Mouse (Mus musculus): Measurements from ENCODE around the gene Acvr1b. TPM values are rescaled to one million over a fixed set of nuclear protein-coding genes. Genes with fewer than 3 reads are reported as not detected.

Gene Acvr1b
- total and polyA plus RNA-seq, 2 experiments from 2014 or later, result 17.4 to 80.4 TPM

DNA sequence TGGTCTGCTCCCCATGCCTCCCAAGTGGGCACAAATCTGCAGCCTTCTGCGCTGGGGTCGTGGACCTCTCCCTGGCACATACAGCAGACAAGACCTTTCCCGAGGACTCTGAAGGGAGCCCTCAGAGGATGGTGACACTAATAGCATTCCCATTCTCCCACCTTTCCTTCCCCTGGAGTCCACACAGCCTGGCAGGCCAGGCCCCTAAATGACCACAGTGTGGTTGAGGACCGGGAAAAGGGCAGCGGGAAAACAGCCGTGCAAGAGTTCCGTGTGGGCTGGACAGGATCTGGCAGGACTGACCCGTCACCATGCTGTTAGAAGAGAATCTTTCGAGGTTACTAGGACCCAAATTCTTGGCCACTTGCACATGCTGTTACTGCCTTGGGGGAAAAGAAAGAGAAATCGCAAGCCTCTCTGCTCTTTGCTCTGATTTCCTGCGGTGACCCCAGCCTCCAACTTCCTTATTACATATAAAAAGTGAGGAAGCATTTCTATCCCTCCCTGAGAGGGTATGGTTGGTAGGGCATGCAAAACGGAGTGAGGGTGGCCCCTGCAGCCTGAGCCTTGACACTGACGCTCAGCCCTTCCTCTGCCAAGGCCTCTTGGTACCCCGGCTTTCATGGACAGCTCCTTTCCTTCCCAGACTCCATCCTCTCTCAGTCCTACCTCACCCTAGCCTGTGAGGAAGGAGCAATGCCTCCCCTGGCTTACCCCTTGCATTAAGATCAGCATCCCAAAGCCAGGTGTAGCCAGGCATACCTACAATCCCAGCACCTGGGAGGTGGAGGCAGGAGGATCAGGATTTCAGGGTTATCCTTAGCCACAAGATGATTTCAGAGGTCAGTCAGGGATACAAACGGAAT, 27.5 kb upstream of the Acvr1b start:
- no peak overlapping the region for H3K9ac ChIP-seq
- H3K36me3 ChIP-seq (ENCODE audit: insufficient read depth), result no peaks in the 10 kb centered on the region
- WGBS, result 70% methylated on average over 15 of the region's 15 CpGs
- no peak for TF ChIP-seq CTCF (IDR thresholded peaks at IDR 0.05; ENCODE audit: low read depth)
- DNase-seq (no peak), ATAC-seq (no peak)
- no peak overlapping the region for H3K4me3 ChIP-seq (ENCODE audit: low read depth, low read length)
- no peak overlapping the region for H3K4me2 ChIP-seq (ENCODE audit: low read depth)
- no peak overlapping the region for H3K27ac ChIP-seq (ENCODE audit: low read depth, low read length)
- 0 out of 2 replicates have a peak, but pooled peaks cover 6% of the 10 kb centered on the region for H3K4me1 ChIP-seq (ENCODE audit: insufficient read depth)
- H3K27me3 ChIP-seq (ENCODE audit: insufficient read depth, low read length), result no peaks in the 10 kb centered on the region
- H3K9me3 ChIP-seq (ENCODE audit: low read length), result no peaks in the 10 kb centered on the region

DNA sequence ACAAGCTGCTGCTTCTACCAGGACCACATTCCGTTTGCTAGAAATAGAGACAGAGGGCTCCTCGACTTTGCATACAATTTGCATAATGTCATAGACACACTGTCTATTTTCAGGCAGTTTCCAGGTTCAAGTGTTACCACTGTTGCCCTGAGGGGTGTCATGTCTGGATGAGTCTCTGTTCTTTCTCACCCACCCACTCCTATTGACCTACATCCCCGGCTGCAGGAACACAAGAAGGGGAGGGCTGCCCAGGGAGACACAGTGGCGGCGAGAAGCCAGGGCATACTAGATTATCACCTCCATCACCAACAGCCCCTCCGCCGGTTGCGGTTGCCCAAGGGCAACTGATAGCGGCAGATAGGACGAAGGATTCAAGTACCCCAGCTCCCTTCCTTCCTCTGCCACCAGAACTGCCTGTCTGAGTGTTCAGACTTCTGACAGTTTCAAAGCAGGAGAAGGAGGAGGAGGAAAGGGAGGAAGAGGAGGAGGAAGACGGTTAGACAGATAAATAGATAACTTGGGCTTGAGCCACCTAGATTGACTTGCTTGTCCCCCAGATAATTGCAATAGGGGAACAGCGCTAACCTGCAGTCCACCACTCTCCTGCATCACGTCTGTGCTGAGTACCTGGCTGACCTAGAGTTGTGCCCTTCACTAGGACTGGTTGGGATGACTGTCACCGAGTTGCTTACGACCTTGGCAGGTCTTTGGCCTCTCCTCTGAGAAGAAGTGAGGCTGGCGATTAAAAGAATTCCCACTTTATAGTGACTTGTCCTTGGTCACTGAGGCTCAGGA, 26.6 kb upstream of the Acvr1b start:
- Histone ChIP-seq H3K27me3 (ENCODE audit: insufficient read depth, low read length) (no peaks in the 10 kb centered on the region), H3K36me3 (ENCODE audit: insufficient read depth) (no peaks in the 10 kb centered on the region), H3K27ac (ENCODE audit: low read depth, low read length) (no peak overlapping the region), H3K4me2 (ENCODE audit: low read depth) (no peak overlapping the region), H3K9me3 (ENCODE audit: low read length) (no peaks in the 10 kb centered on the region), H3K9ac (no peak overlapping the region), H3K4me1 (ENCODE audit: insufficient read depth) (peaks cover 6% of the 10 kb centered on the region; the same call in 1 of the 2 replicates), H3K4me3 (ENCODE audit: low read depth, low read length) (no peak overlapping the region)
- WGBS, result 74% methylated on average over 16 of the region's 16 CpGs
- no peak for TF ChIP-seq CTCF (IDR thresholded peaks at IDR 0.05; ENCODE audit: low read depth)
- DNase-seq (no peak), ATAC-seq (no peak)

DNA sequence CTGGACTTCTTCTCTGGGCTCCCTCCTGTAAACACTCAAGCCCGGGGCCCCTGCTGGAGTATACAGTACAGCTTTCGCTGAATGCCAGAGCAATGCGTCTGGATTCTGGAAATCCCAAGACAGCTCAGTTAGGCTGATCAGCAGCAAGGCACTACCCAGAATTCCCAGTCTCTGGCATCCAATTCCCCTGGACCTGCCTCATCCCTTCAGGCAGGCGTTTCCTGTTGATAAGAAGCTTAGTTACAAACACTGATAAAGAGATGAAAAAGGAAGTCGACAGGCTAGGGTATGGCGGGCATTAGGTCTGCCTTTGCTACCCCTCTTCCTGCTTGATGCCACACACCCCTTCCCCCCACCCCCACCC, 26.0 kb upstream of the Acvr1b start:
- no peak for TF ChIP-seq CTCF (IDR thresholded peaks at IDR 0.05; ENCODE audit: low read depth)
- peaks cover 6% of the 10 kb centered on the region; the same call in 1 of the 2 replicates for H3K4me1 ChIP-seq (ENCODE audit: insufficient read depth)
- H3K9me3 ChIP-seq (ENCODE audit: low read length), result no peaks in the 10 kb centered on the region
- no peak overlapping the region for H3K4me2 ChIP-seq (ENCODE audit: low read depth)
- H3K4me3 ChIP-seq (ENCODE audit: low read depth, low read length), result no peak overlapping the region
- 55% methylated on average over 6 of the region's 6 CpGs for WGBS
- ATAC-seq (no peak), DNase-seq (no peak)
- no peak overlapping the region for H3K27ac ChIP-seq (ENCODE audit: low read depth, low read length)
- H3K27me3 ChIP-seq (ENCODE audit: insufficient read depth, low read length), result no peaks in the 10 kb centered on the region
- H3K36me3 ChIP-seq (ENCODE audit: insufficient read depth), result no peaks in the 10 kb centered on the region
- H3K9ac ChIP-seq, result no peak overlapping the region

DNA sequence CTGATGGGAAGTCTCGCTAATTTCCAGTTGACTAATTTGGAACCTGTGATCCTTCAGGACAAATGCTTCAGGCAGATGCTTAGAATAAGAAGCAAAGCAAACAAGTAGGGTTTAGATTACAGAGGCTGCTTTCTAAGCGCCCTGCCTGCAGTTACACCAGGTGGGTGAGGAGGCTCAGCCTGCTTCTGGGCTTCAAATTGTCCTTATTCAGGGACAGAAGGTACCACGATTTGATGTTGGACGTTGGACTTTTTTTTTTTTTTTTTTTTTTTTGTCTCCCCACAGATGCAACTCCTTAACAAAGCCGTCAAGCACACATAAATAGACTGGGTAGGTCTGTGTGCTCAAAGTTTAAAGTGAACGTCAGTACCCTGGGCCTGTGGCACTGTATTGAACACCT, 25.3 kb upstream of the Acvr1b start:
- peaks cover 6% of the 10 kb centered on the region; the same call in 1 of the 2 replicates for H3K4me1 ChIP-seq (ENCODE audit: insufficient read depth)
- no peak for TF ChIP-seq CTCF (IDR thresholded peaks at IDR 0.05; ENCODE audit: low read depth)
- 53% methylated on average over 6 of the region's 6 CpGs for WGBS
- H3K36me3 ChIP-seq (ENCODE audit: insufficient read depth), result no peaks in the 10 kb centered on the region
- ATAC-seq (no peak), DNase-seq (no peak)
- no peaks in the 10 kb centered on the region for H3K9me3 ChIP-seq (ENCODE audit: low read length)
- no peak overlapping the region for H3K4me3 ChIP-seq (ENCODE audit: low read depth, low read length)
- H3K4me2 ChIP-seq (ENCODE audit: low read depth), result no peak overlapping the region
- H3K27me3 ChIP-seq (ENCODE audit: insufficient read depth, low read length), result no peaks in the 10 kb centered on the region
- no peak overlapping the region for H3K9ac ChIP-seq
- H3K27ac ChIP-seq (ENCODE audit: low read depth, low read length), result no peak overlapping the region

DNA sequence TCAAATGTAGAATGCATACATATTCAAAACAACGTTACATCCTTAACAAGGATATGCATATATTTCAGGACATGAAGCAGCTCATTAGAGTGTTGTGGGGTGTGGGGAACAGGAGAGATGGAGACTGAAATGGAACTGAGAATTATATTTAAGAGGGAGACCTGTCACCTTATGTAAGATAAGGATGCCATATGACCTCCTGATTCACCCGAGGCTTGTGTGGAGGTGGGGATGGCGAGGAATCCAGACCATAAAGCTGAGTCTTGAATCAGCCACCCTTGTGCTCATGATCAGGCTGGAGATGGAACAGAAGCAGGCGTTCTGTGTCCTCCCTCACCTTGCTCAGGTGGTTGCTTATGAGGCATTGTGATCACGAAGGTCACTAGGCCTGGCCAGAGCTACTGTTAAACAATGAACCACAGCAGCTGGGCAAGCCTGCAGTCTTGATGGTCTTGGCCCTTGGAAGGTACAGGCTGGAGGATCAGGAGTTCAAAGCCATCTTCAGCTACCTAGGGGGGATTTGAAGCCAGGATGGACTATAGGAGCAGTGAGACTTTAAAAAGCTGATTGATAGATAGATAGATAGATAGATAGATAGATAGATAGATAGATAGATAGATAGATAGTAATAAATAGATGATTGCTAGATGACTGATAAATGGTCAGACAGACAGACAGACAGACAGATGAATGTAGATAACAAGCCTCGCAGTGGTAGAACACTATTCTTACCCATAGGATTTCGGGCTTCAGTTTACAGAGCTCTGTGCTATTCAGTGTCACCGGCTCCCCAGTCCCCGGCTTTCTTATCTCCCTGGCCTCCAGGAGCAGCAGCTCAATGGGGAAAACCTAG, 22.2 kb upstream of the Acvr1b start:
- H3K9me3 ChIP-seq (ENCODE audit: low read length), result peaks cover 4% of the 10 kb centered on the region; the same call in 1 of the 2 replicates
- no peak for TF ChIP-seq CTCF (IDR thresholded peaks at IDR 0.05; ENCODE audit: low read depth)
- H3K27ac ChIP-seq (ENCODE audit: low read depth, low read length), result peak overlapping the region; percentile 50; the same call in 1 of the 2 replicates
- ATAC-seq (no peak), DNase-seq (no peak)
- no peak overlapping the region for H3K4me2 ChIP-seq (ENCODE audit: low read depth)
- no peak overlapping the region for H3K9ac ChIP-seq
- no peaks in the 10 kb centered on the region; the same call in 1 of the 2 replicates for H3K4me1 ChIP-seq (ENCODE audit: insufficient read depth)
- no peak overlapping the region for H3K4me3 ChIP-seq (ENCODE audit: low read depth, low read length)
- no peaks in the 10 kb centered on the region for H3K36me3 ChIP-seq (ENCODE audit: insufficient read depth)
- H3K27me3 ChIP-seq (ENCODE audit: insufficient read depth, low read length), result no peaks in the 10 kb centered on the region
- 74% methylated on average over 9 of the region's 9 CpGs for WGBS

All from forebrain, postnatal 0 days (tissue).